Mouse (Mus musculus): ENCODE measurements at regions not wholly inside any gene's neighbourhood (a gene's known extent, or its start where the extent isn't known, plus 50 kb on each side); places are given as distances from the start of the nearest gene placed in this dataset.

GRCm38 (mm10) chr13:11490766-11491165 lies 616.0 kb downstream of the Ryr2 start:
- DNase-seq (ENCODE audit: low read depth, low spot score), result no peak

GRCm38 (mm10) chr13:11483142-11483541 lies 623.6 kb downstream of the Ryr2 start:
- no peak for DNase-seq (ENCODE audit: low read depth, low spot score)

- no peak for DNase-seq (ENCODE audit: low read depth, low spot score)
Observed at GRCm38 (mm10) chr13:11482701-11483100, 624.0 kb downstream of the Ryr2 start.

GRCm38 (mm10) chr13:11460251-11460650 lies 646.5 kb downstream of the Ryr2 start:
- no peak for DNase-seq (ENCODE audit: low read depth, low spot score)

GRCm38 (mm10) chr13:11455113-11455512 lies 651.6 kb downstream of the Ryr2 start:
- no peak for DNase-seq (ENCODE audit: low read depth, low spot score)

GRCm38 (mm10) chr13:11452448-11452847 lies 654.3 kb downstream of the Ryr2 start:
- DNase-seq (ENCODE audit: low read depth, low spot score), result no peak

GRCm38 (mm10) chr13:11432465-11433339 lies 674.0 kb downstream of the Ryr2 start:
- DNase-seq (ENCODE audit: low read depth, low spot score), result no peak

GRCm38 (mm10) chr13:11426820-11427219 lies 679.9 kb downstream of the Ryr2 start:
- DNase-seq (ENCODE audit: low read depth, low spot score), result no peak

- no peak for DNase-seq (ENCODE audit: low read depth, low spot score)
Observed at GRCm38 (mm10) chr13:11392027-11392426, 714.7 kb downstream of the Ryr2 start.

GRCm38 (mm10) chr13:11375452-11375851 lies 731.3 kb downstream of the Ryr2 start:
- no peak for DNase-seq (ENCODE audit: low read depth, low spot score)

GRCm38 (mm10) chr13:11369456-11369855 lies 737.3 kb downstream of the Ryr2 start:
- DNase-seq (ENCODE audit: low read depth, low spot score), result no peak

GRCm38 (mm10) chr13:11362872-11363271 lies 743.9 kb downstream of the Ryr2 start:
- DNase-seq (ENCODE audit: low read depth, low spot score), result no peak

- no peak for DNase-seq (ENCODE audit: low read depth, low spot score)
Observed at GRCm38 (mm10) chr13:11348502-11348849, 758.3 kb downstream of the Ryr2 start.

- peak; percentile 13 for DNase-seq (ENCODE audit: low read depth, low spot score)
Observed at GRCm38 (mm10) chr13:11347787-11348501, 758.8 kb downstream of the Ryr2 start.

- DNase-seq (ENCODE audit: low read depth, low spot score), result no peak
Observed at GRCm38 (mm10) chr13:11344500-11344899, 762.2 kb downstream of the Ryr2 start.

GRCm38 (mm10) chr13:11338297-11338616 lies 768.5 kb downstream of the Ryr2 start:
- DNase-seq (ENCODE audit: low read depth, low spot score), result no peak

- DNase-seq (ENCODE audit: low read depth, low spot score), result no peak
Observed at GRCm38 (mm10) chr13:11337610-11338296, 769.0 kb downstream of the Ryr2 start.

- no peak for DNase-seq (ENCODE audit: low read depth, low spot score)
Observed at GRCm38 (mm10) chr13:11336958-11337357, 769.8 kb downstream of the Ryr2 start.

- DNase-seq (ENCODE audit: low read depth, low spot score), result no peak
Observed at GRCm38 (mm10) chr13:11331991-11332390, 774.8 kb downstream of the Ryr2 start.

- no peak for DNase-seq (ENCODE audit: low read depth, low spot score)
Observed at GRCm38 (mm10) chr13:11308716-11309115, 798.0 kb downstream of the Ryr2 start.

GRCm38 (mm10) chr13:11295493-11295892 lies 811.3 kb downstream of the Ryr2 start:
- DNase-seq (ENCODE audit: low read depth, low spot score), result no peak

GRCm38 (mm10) chr13:11294689-11295088 lies 812.1 kb downstream of the Ryr2 start:
- DNase-seq (ENCODE audit: low read depth, low spot score), result no peak
